Mouse (Mus musculus): ENCODE results near the gene Dnah17. TPM values are rescaled to one million over a fixed set of nuclear protein-coding genes. Genes with fewer than 3 reads are reported as not detected.

Dnah17 gene
- polyA plus RNA-seq, 1 experiment from 2014 or later: 0.06 TPM

- peak overlapping the region; percentile 46; the same call in 1 of the 2 replicates for H3K9ac ChIP-seq
- 29% methylated on average over 1 of the region's 1 CpGs for WGBS (ENCODE audit: insufficient replicate concordance)
- H3K9me3 ChIP-seq (replicated peaks): no peaks in the 10 kb centered on the region
- H3K4me3 ChIP-seq: no peak overlapping the region
- ATAC-seq: 0 out of 2 replicates have a peak, but pooled peaks have one; percentile 4
- H3K4me1 ChIP-seq: peaks cover 64% of the 10 kb centered on the region
- peak overlapping the region; percentile 63 for H3K4me2 ChIP-seq
- H3K27me3 ChIP-seq (replicated peaks): no peaks in the 10 kb centered on the region
- peaks cover 85% of the 10 kb centered on the region for H3K36me3 ChIP-seq
- H3K27ac ChIP-seq: peak overlapping the region; percentile 99
Observed at GRCm38 (mm10) chr11:118000083-118000482, 130.4 kb downstream of the Dnah17 start.

DNA sequence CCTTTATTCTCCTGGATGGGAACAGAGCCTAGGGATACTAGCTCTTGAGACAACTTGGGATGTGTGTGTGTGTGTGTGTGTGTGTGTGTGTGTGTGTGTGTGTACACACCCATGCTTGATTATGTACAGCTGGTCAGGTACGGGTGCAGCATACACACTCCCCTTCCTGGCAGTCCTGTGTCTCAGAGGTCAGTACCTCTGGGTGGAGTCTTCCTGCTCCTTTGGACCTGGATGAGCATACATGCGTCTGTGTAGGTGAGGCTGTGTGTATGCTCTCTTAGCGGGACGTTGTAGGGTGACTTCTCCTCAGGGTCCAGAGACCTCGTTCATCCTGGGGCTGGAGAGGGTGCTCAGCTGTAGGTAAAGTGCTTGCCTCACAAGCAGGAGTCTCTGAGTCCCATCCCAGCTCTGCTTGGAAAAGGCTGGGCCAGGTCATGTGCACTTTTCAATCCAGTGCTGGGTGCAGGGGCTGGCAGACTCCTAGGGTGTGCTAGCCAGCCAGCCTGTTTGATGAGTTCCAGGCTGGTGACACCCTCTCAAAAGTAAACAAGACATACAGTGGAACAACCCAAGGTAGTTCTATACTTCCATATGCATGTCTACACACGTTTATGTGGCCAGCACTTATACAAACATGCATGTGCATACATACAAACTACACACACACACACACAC lies 131.0 kb downstream of the Dnah17 start:
- H3K4me1 ChIP-seq: peaks cover 71% of the 10 kb centered on the region
- peak overlapping the region; percentile 46 for H3K9ac ChIP-seq
- ATAC-seq: no peak
- 75% methylated on average over 6 of the region's 6 CpGs for WGBS (ENCODE audit: insufficient replicate concordance)
- no peaks in the 10 kb centered on the region for H3K27me3 ChIP-seq (replicated peaks)
- H3K9me3 ChIP-seq (replicated peaks): no peaks in the 10 kb centered on the region
- no peak overlapping the region for H3K4me3 ChIP-seq
- no peak overlapping the region for H3K4me2 ChIP-seq
- peak overlapping the region; percentile 99 for H3K27ac ChIP-seq
- H3K36me3 ChIP-seq: peaks cover 78% of the 10 kb centered on the region

GRCm38 (mm10) chr11:117998356-117998755 lies 132.1 kb downstream of the Dnah17 start:
- Histone ChIP-seq H3K4me3 (no peak overlapping the region), H3K4me2 (no peak overlapping the region), H3K4me1 (peaks cover 77% of the 10 kb centered on the region), H3K9ac (no peak overlapping the region), H3K27me3 (replicated peaks) (no peaks in the 10 kb centered on the region), H3K27ac (peak overlapping the region; percentile 99), H3K36me3 (peaks cover 67% of the 10 kb centered on the region), H3K9me3 (replicated peaks) (no peaks in the 10 kb centered on the region)
- WGBS (ENCODE audit: insufficient replicate concordance): 96% methylated on average over 4 of the region's 4 CpGs
- ATAC-seq: no peak

DNA sequence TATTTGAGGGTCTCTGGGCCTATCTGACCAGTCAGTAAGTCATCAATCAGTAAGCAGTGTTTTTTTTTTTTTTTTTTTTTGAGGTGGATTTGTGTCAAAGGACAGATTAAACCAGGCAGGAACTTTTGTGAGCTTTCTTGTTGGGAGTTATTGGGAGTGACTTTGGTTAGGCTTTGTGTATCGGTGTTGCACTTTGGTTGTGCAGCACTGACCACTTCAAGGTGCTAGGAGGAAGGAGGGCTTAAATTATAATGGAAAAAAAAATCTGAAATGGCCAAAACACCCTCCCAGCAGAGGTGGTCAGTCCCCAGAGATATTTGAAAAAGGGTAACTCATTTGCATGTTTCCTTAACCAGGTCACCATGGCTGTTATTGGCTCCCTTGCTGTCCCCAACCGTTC lies 133.3 kb downstream of the Dnah17 start:
- Histone ChIP-seq H3K36me3 (peaks cover 56% of the 10 kb centered on the region), H3K27ac (peak overlapping the region; percentile 20; the same call in 1 of the 2 replicates), H3K27me3 (replicated peaks) (no peaks in the 10 kb centered on the region), H3K4me3 (no peak overlapping the region), H3K4me1 (peaks cover 88% of the 10 kb centered on the region), H3K9ac (no peak overlapping the region), H3K4me2 (no peak overlapping the region), H3K9me3 (replicated peaks) (no peaks in the 10 kb centered on the region)
- no peak for ATAC-seq
- 90% methylated on average over 2 of the region's 2 CpGs for WGBS (ENCODE audit: insufficient replicate concordance)

- WGBS (ENCODE audit: insufficient replicate concordance): 63% methylated on average over 3 of the region's 3 CpGs
- ATAC-seq: no peak
- peaks cover 88% of the 10 kb centered on the region for H3K4me1 ChIP-seq
- H3K9me3 ChIP-seq (replicated peaks): no peaks in the 10 kb centered on the region
- H3K27ac ChIP-seq: no peak overlapping the region
- H3K36me3 ChIP-seq: peaks cover 46% of the 10 kb centered on the region
- H3K4me3 ChIP-seq: no peak overlapping the region
- no peak overlapping the region for H3K4me2 ChIP-seq
- no peaks in the 10 kb centered on the region for H3K27me3 ChIP-seq (replicated peaks)
- no peak overlapping the region for H3K9ac ChIP-seq
Observed at GRCm38 (mm10) chr11:117996066-117996465, 134.4 kb downstream of the Dnah17 start.

DNA sequence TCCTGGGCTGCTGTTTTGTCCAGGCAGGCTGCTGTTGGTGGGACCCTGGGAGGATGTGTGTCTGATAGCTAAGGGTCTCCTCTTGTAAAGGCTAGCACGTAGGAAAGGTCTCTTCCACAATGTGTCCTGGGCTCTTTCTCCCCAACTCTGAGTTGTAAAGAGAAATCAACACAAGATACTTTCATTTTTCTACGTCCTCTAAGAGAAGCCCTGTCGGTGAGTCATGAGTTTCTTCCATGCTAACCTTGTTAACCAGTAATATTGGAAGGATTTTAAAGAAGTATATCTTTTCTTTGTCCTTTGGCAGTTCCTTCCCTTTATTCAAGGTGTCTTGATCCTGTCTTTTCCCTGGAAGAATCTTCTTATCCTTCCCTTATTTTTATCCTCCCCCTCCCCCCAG lies 134.8 kb downstream of the Dnah17 start:
- Histone ChIP-seq H3K27me3 (replicated peaks) (no peaks in the 10 kb centered on the region), H3K4me1 (peaks cover 88% of the 10 kb centered on the region), H3K4me3 (no peak overlapping the region), H3K9me3 (replicated peaks) (no peaks in the 10 kb centered on the region), H3K36me3 (peaks cover 42% of the 10 kb centered on the region), H3K9ac (no peak overlapping the region), H3K4me2 (no peak overlapping the region), H3K27ac (no peak overlapping the region; the same call in 1 of the 2 replicates)
- 66% methylated on average over 3 of the region's 3 CpGs for WGBS (ENCODE audit: insufficient replicate concordance)
- no peak for ATAC-seq

DNA sequence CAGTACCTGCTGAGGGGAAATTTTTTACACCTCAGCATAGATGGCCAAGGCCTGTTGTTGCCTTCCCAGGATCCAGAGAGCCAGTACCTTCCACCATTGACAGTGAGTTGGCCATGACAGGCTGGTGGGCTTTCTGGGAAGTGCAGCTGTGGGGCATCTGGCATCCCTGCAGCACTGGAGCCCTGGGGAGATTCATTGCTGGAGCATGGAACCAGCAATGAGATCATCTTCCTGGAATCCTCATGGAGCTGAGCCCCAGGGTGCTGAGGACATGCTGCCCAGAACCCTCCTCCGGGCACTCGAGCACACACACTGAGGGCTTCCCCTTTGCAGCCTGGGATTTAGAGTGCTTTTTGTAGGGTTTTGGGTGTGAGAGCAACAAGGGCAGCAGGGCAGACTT lies 135.2 kb downstream of the Dnah17 start:
- peaks cover 88% of the 10 kb centered on the region for H3K4me1 ChIP-seq
- H3K9ac ChIP-seq: no peak overlapping the region

DNA sequence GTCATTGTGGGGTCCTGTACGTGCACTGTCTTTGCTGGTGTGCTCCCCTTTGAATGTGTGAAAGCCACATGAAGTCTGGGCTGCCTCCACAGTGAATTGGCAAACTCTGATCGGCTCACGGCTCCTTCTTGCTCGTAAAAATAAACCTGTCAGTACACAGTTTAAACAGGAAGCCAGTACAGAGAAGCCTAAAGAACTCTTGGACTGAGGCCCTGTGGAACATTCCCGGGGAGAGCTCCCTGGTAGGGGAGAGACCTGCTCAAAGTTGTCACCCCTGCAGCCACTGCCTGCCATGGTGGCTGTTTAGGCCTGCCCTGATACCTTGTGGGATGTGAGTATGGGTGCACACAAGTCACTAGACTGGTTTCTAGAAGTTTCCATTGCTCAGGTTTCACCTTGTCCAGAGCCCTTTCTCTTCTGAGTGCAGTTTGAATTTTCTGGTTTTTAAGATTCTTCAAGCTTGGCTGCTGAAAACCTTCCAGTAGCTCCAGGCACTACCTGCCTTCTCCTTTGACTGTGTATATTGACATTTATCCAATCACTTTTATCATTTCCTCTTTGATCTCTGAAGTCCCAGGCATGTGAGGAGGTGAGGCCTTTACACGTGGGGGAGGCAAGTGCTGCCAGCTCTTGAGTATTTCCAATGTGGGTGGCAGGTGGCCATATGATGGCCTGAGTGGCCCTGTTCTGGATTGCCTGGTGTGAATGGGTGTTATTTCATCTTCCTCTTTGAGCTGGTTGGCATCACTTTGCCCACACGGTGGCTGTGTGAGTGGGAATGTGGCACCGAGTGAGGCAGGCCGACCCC lies 136.0 kb downstream of the Dnah17 start:
- Histone ChIP-seq H3K4me2 (no peak overlapping the region), H3K36me3 (peaks cover 30% of the 10 kb centered on the region), H3K27me3 (replicated peaks) (no peaks in the 10 kb centered on the region), H3K9me3 (replicated peaks) (no peaks in the 10 kb centered on the region), H3K27ac (peak overlapping the region; percentile 57), H3K4me3 (no peak overlapping the region), H3K4me1 (peaks cover 88% of the 10 kb centered on the region), H3K9ac (peak overlapping the region; percentile 35)
- no peak for ATAC-seq
- 48% methylated on average over 9 of the region's 9 CpGs for WGBS (ENCODE audit: insufficient replicate concordance)

More for the DNA sequence above, 135.2 kb downstream of the Dnah17 start:
- H3K27ac ChIP-seq: no peak overlapping the region; the same call in 1 of the 2 replicates
- H3K9me3 ChIP-seq (replicated peaks): no peaks in the 10 kb centered on the region
- H3K4me3 ChIP-seq: no peak overlapping the region
- WGBS (ENCODE audit: insufficient replicate concordance): 65% methylated on average over 2 of the region's 2 CpGs
- no peak overlapping the region for H3K4me2 ChIP-seq
- H3K36me3 ChIP-seq: peaks cover 38% of the 10 kb centered on the region
- ATAC-seq: no peak
- no peaks in the 10 kb centered on the region for H3K27me3 ChIP-seq (replicated peaks)

- Histone ChIP-seq H3K36me3 (peaks cover 20% of the 10 kb centered on the region), H3K4me2 (no peak overlapping the region), H3K9ac (peak overlapping the region; percentile 35), H3K27ac (peak overlapping the region; percentile 57), H3K4me3 (no peak overlapping the region), H3K27me3 (replicated peaks) (no peaks in the 10 kb centered on the region), H3K9me3 (replicated peaks) (no peaks in the 10 kb centered on the region), H3K4me1 (peaks cover 88% of the 10 kb centered on the region)
- ATAC-seq: no peak
- WGBS (ENCODE audit: insufficient replicate concordance): 50% methylated on average over 14 of the region's 14 CpGs
Observed at GRCm38 (mm10) chr11:117993190-117994175, 137.0 kb downstream of the Dnah17 start.

GRCm38 (mm10) chr11:117991502-117992470 lies 138.6 kb downstream of the Dnah17 start:
- WGBS (ENCODE audit: insufficient replicate concordance): 44% methylated on average over 9 of the region's 9 CpGs
- Histone ChIP-seq H3K27ac (peak overlapping the region; percentile 70), H3K9ac (no peak overlapping the region), H3K4me2 (peak overlapping the region; percentile 3), H3K27me3 (replicated peaks) (no peaks in the 10 kb centered on the region), H3K4me3 (no peak overlapping the region), H3K4me1 (peaks cover 96% of the 10 kb centered on the region), H3K9me3 (replicated peaks) (no peaks in the 10 kb centered on the region), H3K36me3 (peaks cover 7% of the 10 kb centered on the region; the same call in 1 of the 2 replicates)
- ATAC-seq: no peak
